Mouse (Mus musculus): Measurements from ENCODE around the gene Fhad1. TPM values are rescaled to one million over a fixed set of nuclear protein-coding genes. Genes with fewer than 3 reads are reported as not detected.

Gene Fhad1
- total and polyA plus RNA-seq, 3 experiments: 4.8 to 8.6 (median 5.5) TPM

DNA sequence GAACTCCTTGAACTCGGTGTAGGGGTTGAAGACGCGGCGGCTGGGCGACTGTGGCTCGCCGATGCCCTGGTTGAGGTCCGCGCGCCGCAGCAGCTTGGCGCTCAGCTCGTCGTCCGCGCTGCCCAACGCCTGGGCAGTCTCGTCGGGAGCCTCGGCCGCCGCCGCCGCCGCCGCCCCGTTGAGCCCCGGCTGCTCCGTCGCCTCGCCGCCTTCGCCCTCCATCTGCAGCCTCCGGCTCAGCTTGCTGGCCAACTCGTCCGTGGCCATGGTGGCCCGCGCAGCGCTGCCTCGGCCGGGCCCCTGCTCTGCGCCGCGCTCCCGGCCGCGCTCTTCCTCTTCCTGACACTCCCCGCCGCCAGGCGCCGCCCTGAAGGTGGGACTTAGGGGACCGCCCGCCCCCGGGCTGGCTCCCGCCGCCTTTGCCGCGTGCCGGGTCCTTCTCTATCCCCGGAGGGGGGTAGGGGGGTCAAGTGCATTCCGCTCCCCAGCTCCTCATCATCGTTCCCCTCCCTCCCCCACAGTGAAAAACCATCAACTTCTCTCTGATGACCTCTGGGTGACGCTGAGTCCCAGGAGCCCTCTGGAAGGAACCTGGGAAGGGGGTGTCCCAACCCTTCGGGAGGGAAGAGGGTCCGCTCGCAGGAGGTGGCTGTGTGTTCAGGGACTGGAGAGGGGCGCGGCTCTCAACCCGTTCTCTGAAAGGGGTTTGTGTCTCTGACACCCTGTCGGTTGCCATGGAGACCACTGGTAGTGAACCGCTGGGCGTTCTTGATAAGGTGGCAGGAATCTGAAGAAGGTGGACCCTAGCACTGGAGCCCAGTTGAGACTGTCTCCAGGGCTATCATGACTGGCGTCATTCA, 140.1 kb downstream of the Fhad1 start, which contains the start of gene Efhd2 (continued):
- peak; percentile 50; the same call in 1 of the 2 replicates for TF ChIP-seq CHD2 (IDR thresholded peaks at IDR 0.05; ENCODE audit: low read length)
- no peak for TF ChIP-seq E2F4 (IDR thresholded peaks at IDR 0.05; ENCODE audit: insufficient replicate concordance, low read depth, low read length)
- TF ChIP-seq NELFE (IDR thresholded peaks at IDR 0.05; ENCODE audit: low read depth, low read length): peak; percentile 82
- no peak for TF ChIP-seq KAT2A (IDR thresholded peaks at IDR 0.05; ENCODE audit: insufficient replicate concordance, low read length)
- peak; percentile 80 for TF ChIP-seq MAX (IDR thresholded peaks at IDR 0.05; ENCODE audit: low read length)
- TF ChIP-seq POLR2AphosphoS2 (IDR thresholded peaks at IDR 0.05; ENCODE audit: low read depth, low read length): no peak
- TF ChIP-seq SMC3 (IDR thresholded peaks at IDR 0.05; ENCODE audit: low read depth, low read length): no peak
- no peak for TF ChIP-seq RAD21 (IDR thresholded peaks at IDR 0.05; ENCODE audit: low read depth, low read length)
- TF ChIP-seq GABPA (IDR thresholded peaks at IDR 0.05; ENCODE audit: insufficient replicate concordance, low read depth, low read length): no peak
- no peak for TF ChIP-seq ZNF384 (IDR thresholded peaks at IDR 0.05; ENCODE audit: low read depth, low read length)
- no peak for TF ChIP-seq MAZ (IDR thresholded peaks at IDR 0.05; ENCODE audit: low read depth, low read length)
- TF ChIP-seq BHLHE40 (IDR thresholded peaks at IDR 0.05; ENCODE audit: low read depth, low read length): peak; percentile 72
- no peak for TF ChIP-seq ETS1 (conservative IDR thresholded peaks at IDR 0.05; ENCODE audit: low read depth, low read length)
- TF ChIP-seq HCFC1 (IDR thresholded peaks at IDR 0.05; ENCODE audit: low read depth, low read length): no peak
- 0 out of 2 replicates have a peak, but pooled peaks have one; percentile 43 for TF ChIP-seq MYC (IDR thresholded peaks at IDR 0.05; ENCODE audit: low read depth, low read length)
- TF ChIP-seq MEF2A (IDR thresholded peaks at IDR 0.05; ENCODE audit: borderline replicate concordance, low read depth, low read length): no peak

DNA sequence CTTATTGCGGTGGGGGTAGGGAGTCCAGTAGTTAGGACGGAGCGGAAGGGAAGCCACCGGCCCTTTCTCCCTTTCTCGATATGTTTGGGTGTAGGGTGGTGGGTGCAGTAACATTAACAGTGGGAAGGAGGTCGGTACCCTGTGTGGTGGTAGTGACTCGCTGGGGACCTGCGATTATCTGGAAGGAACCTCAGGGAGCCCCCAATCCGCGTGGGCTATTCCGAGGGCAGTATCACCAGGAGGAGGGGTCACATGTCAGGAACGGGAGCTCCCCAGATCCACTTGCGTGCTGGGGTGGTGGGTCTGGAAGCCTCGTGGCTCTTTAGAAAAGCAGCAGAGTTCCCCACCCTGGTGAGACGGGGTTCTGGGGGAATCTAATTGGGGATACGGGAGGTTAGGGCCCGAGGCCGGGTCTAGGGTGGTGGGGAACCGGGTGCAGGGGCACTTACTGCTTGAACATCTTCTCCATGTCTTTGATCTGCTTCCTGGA, 140.7 kb downstream of the Fhad1 start:
- peak overlapping the region; percentile 89 for H3K9ac ChIP-seq (ENCODE audit: insufficient read depth, low read depth)
- H3K9me3 ChIP-seq (replicated peaks; ENCODE audit: low read length): no peaks in the 10 kb centered on the region
- H3K4me2 ChIP-seq (ENCODE audit: insufficient read depth, low read depth, poor library complexity, severe bottlenecking): peak overlapping the region; percentile 58
- no peak overlapping the region for H3K27ac ChIP-seq (ENCODE audit: insufficient read depth, low read depth)
- peak overlapping the region; percentile 92 to 95 (median 92) for H3K4me3 ChIP-seq (replicated peaks in 1 of 3; ENCODE audit: low read depth in 2 of 3, low read length in 2 of 3, poor library complexity in 1 of 3)
- in situ Hi-C loops (cut with MboI; ENCODE audit: low pct_ligation_motif_present, low pct_unique_long_range_greater_than_20kb, low sequenced_read_pairs) (no loop called here), dilution Hi-C loops (cut with MboI; ENCODE audit: extremely low pct_ligation_motif_present, extremely low pct_unique_long_range_greater_than_20kb, low sequenced_read_pairs) (no loop called here)
- peaks cover 17% of the 10 kb centered on the region for H3K79me2 ChIP-seq (replicated peaks; ENCODE audit: control insufficient read depth, extremely low read depth, insufficient read depth, poor library complexity, severe bottlenecking)
- H3K36me3 ChIP-seq (replicated peaks in 1 of 2; ENCODE audit: control insufficient read depth in 1 of 2, insufficient read depth in 1 of 2, low read length in 1 of 2): peaks cover 3 to 33% of the 10 kb centered on the region in 2 experiments
- H3K27me3 ChIP-seq (replicated peaks): peaks cover 8% of the 10 kb centered on the region
- TF ChIP-seq UBTF (IDR thresholded peaks at IDR 0.05; ENCODE audit: low read depth, low read length): 0 out of 2 replicates have a peak, but pooled peaks have one; percentile 2
- no peak for TF ChIP-seq PAX5 (IDR thresholded peaks at IDR 0.05; ENCODE audit: low read length)
- peaks cover 29 to 54% of the 10 kb centered on the region in 2 experiments for H3K4me1 ChIP-seq (ENCODE audit: control insufficient read depth in 1 of 2, insufficient read depth in 2 of 2)
- DNase-seq (ENCODE audit: extremely low read depth): no peak
